9 mouse cellular contexts compared by ENCODE assay signal in genomic region chrX:73823747-73824146, GRCm38 (mm10). TPM values are rescaled to one million over a fixed set of nuclear protein-coding genes. Genes with fewer than 3 reads are reported as not detected.
A peak's percentile ranks its signal among the peaks of the same experiment; 100 is the strongest.
DNase-seq lines count a peak whose midpoint lies in the region; ATAC-seq and TF ChIP-seq lines count a peak whose summit lies in the region.
"Had no signal": no experiment of that assay in that cellular context is flagged by ENCODE, and none has a peak within 500 bp of the region (broad histone marks: within the 10 kb centered on the region; RNA-seq: fewer than 3 reads in every experiment).

No protein-coding gene starts in this region.

- peak overlapping the region; percentile 94 for H3K27ac ChIP-seq in layer of hippocampus, adult 2 months
- H3K27ac ChIP-seq in forebrain, embryonic 15.5 days (replicated peaks) = peak overlapping the region; percentile 93; the same call in 1 of the 2 replicates
- H3K27ac ChIP-seq in midbrain, embryonic 11.5 days (ENCODE audit: low read depth, low read length) = no peak overlapping the region
- H3K27ac ChIP-seq: liver, embryonic 14.5 days had no signal

- no peak for TF ChIP-seq CTCF in layer of hippocampus, adult 2 months (conservative IDR thresholded peaks at IDR 0.05)

- H3K4me3 ChIP-seq in layer of hippocampus, adult 2 months = peak overlapping the region; percentile 65
- peak overlapping the region; percentile 75 for H3K4me3 ChIP-seq in forebrain, embryonic 15.5 days
- peak overlapping the region; percentile 58 for H3K4me3 ChIP-seq in midbrain, embryonic 11.5 days (ENCODE audit: low read depth, low read length)

- H3K4me1 ChIP-seq in forebrain, embryonic 15.5 days = peaks cover 19% of the 10 kb centered on the region
- H3K4me1 ChIP-seq in midbrain, embryonic 11.5 days (ENCODE audit: control insufficient read depth, insufficient read depth, low read length) = 0 out of 2 replicates have a peak, but pooled peaks cover 2% of the 10 kb centered on the region

- no peaks in the 10 kb centered on the region for H3K27me3 ChIP-seq in forebrain, embryonic 15.5 days
- no peaks in the 10 kb centered on the region for H3K27me3 ChIP-seq in midbrain, embryonic 11.5 days (ENCODE audit: control insufficient read depth, insufficient read depth, low read length)

- peak; percentile 34 for ATAC-seq in forebrain, embryonic 15.5 days (replicated peaks)
- ATAC-seq in midbrain, embryonic 11.5 days (ENCODE audit: low FRiP score) = peak; percentile 58

- 20% methylated on average over 17 of the region's 17 CpGs for WGBS in forebrain, embryonic 15.5 days
- 18% methylated on average over 17 of the region's 17 CpGs for WGBS in midbrain, embryonic 11.5 days

- H3K36me3 ChIP-seq in forebrain, embryonic 15.5 days = no peaks in the 10 kb centered on the region
- H3K36me3 ChIP-seq in midbrain, embryonic 11.5 days (ENCODE audit: control insufficient read depth, insufficient read depth, low read length) = no peaks in the 10 kb centered on the region

- peak overlapping the region; percentile 63 for H3K4me2 ChIP-seq in forebrain, embryonic 15.5 days (replicated peaks)
- H3K4me2 ChIP-seq in midbrain, embryonic 11.5 days = peak overlapping the region; percentile 64

- no peak for DNase-seq in layer of hippocampus, adult 2 months (ENCODE audit: low spot score in 2 of 2)
- DNase-seq in layer of hippocampus, postnatal 25 days (ENCODE audit: extremely low spot score in 1 of 2, low spot score in 1 of 2) = no peak
- peak; percentile 20 for DNase-seq in cerebellum, adult 8-10 months
- DNase-seq in midbrain, embryonic 11.5 days (ENCODE audit: low spot score, missing footprints) = peak; percentile 84
- no peak for DNase-seq in urinary bladder, adult 18-20 months (ENCODE audit: low spot score in 2 of 2)
- DNase-seq in thymus, postnatal 0 days (ENCODE audit: low spot score) = no peak
- no peak for DNase-seq in adrenal gland, postnatal 4 days (ENCODE audit: low spot score in 2 of 2)

- no peaks in the 10 kb centered on the region for H3K9me3 ChIP-seq in forebrain, embryonic 15.5 days
- H3K9me3 ChIP-seq in midbrain, embryonic 11.5 days (ENCODE audit: control insufficient read depth, low read length) = no peaks in the 10 kb centered on the region

- peak overlapping the region; percentile 93 for H3K9ac ChIP-seq in forebrain, embryonic 15.5 days (replicated peaks)
- H3K9ac ChIP-seq in midbrain, embryonic 11.5 days (ENCODE audit: low read length) = peak overlapping the region; percentile 77
- H3K9ac ChIP-seq: liver, embryonic 14.5 days had no signal

RNA-seq across cellular contexts. Expression of gene Pdzd4, which starts 1.0 kb away (rescaled TPM):
- total RNA-seq in layer of hippocampus, adult 2 months (2021) = 100 to 1,000 TPM in 1 of 2 experiments, 10 to 100 TPM in 1; 93.3 to 107 TPM
- 100 to 1,000 TPM; 101 to 102 TPM for total RNA-seq in layer of hippocampus, postnatal 25 days (2021)
- polyA plus RNA-seq in forebrain, embryonic 15.5 days (2015; fragmentation: Nextera tagmentation; extraction: Ambion mirVana) = 3.9 and 4.0 TPM in 2 replicates
- polyA plus RNA-seq in midbrain, embryonic 11.5 days (2014; fragmentation: Nextera tagmentation; extraction: Ambion mirVana) = 0.86 and 1.1 TPM in 2 replicates
- 0.17 and 0.26 TPM in 2 replicates for polyA plus RNA-seq in thymus, postnatal 0 days (2015; fragmentation: Nextera tagmentation; extraction: Ambion mirVana)
- total RNA-seq in adrenal gland, postnatal 4 days (2021) = 1 to 10 TPM; 8.2 to 9.8 TPM

RNA-seq across cellular contexts. Expression of gene Ssr4, which starts 36.9 kb away (rescaled TPM):
- 10 to 100 TPM; 89.1 to 94.1 TPM for total RNA-seq in layer of hippocampus, adult 2 months (2021)
- total RNA-seq in layer of hippocampus, postnatal 25 days (2021) = 10 to 100 TPM; 88.1 to 97.2 TPM
- 126 and 133 TPM in 2 replicates for polyA plus RNA-seq in forebrain, embryonic 15.5 days (2015; fragmentation: Nextera tagmentation; extraction: Ambion mirVana)
- 123 and 125 TPM in 2 replicates for polyA plus RNA-seq in midbrain, embryonic 11.5 days (2014; fragmentation: Nextera tagmentation; extraction: Ambion mirVana)
- 235 and 241 TPM in 2 replicates for polyA plus RNA-seq in thymus, postnatal 0 days (2015; fragmentation: Nextera tagmentation; extraction: Ambion mirVana)
- 100 to 1,000 TPM; 182 to 189 TPM for total RNA-seq in adrenal gland, postnatal 4 days (2021)

RNA-seq across cellular contexts. Expression of gene Idh3g, which starts 37.0 kb away (rescaled TPM):
- total RNA-seq in layer of hippocampus, adult 2 months (2021) = 100 to 1,000 TPM; 207 to 209 TPM
- 100 to 1,000 TPM; 189 to 199 TPM for total RNA-seq in layer of hippocampus, postnatal 25 days (2021)
- polyA plus RNA-seq in forebrain, embryonic 15.5 days (2015; fragmentation: Nextera tagmentation; extraction: Ambion mirVana) = 224 and 230 TPM in 2 replicates
- polyA plus RNA-seq in midbrain, embryonic 11.5 days (2014; fragmentation: Nextera tagmentation; extraction: Ambion mirVana) = 182 and 185 TPM in 2 replicates
- 191 and 203 TPM in 2 replicates for polyA plus RNA-seq in thymus, postnatal 0 days (2015; fragmentation: Nextera tagmentation; extraction: Ambion mirVana)
- 100 to 1,000 TPM; 296 to 313 TPM for total RNA-seq in adrenal gland, postnatal 4 days (2021)

RNA-seq across cellular contexts. Expression of gene Srpk3, which starts 49.5 kb away (rescaled TPM):
- 1 to 10 TPM; 3.9 to 4.3 TPM for total RNA-seq in layer of hippocampus, adult 2 months (2021)
- total RNA-seq in layer of hippocampus, postnatal 25 days (2021) = 1 to 10 TPM; 4.3 to 8.7 TPM
- polyA plus RNA-seq in forebrain, embryonic 15.5 days (2015; fragmentation: Nextera tagmentation; extraction: Ambion mirVana) = 1.5 and 1.8 TPM in 2 replicates
- polyA plus RNA-seq in midbrain, embryonic 11.5 days (2014; fragmentation: Nextera tagmentation; extraction: Ambion mirVana) = 0.72 and 0.78 TPM in 2 replicates
- polyA plus RNA-seq in thymus, postnatal 0 days (2015; fragmentation: Nextera tagmentation; extraction: Ambion mirVana) = 1.1 and 1.4 TPM in 2 replicates
- 1 to 10 TPM; 2.7 to 4.6 TPM for total RNA-seq in adrenal gland, postnatal 4 days (2021)

Comparison
In these comparisons a context has a peak if more than half of its experiments do, and no peak if none do; other contexts are left out.
1. DNase-seq: peak in cerebellum, adult 8-10 months (single experiment) and midbrain, embryonic 11.5 days (single experiment); none in layer of hippocampus, adult 2 months (0 of 2), layer of hippocampus, postnatal 25 days (0 of 2), urinary bladder, adult 18-20 months (0 of 2), thymus, postnatal 0 days (single experiment) and adrenal gland, postnatal 4 days (0 of 2).
2. RNA of gene Pdzd4, which starts 1.0 kb away (total RNA-seq): 93.3 to 107 TPM in layer of hippocampus, adult 2 months and 101 to 102 TPM in layer of hippocampus, postnatal 25 days; 8.2 to 9.8 TPM in adrenal gland, postnatal 4 days; every median in the first group is over 4 times any median in the second.
3. Peak in every context shown above with its lines, with median percentiles within 50 percentile points of each other: H3K4me3 ChIP-seq.